Mouse (Mus musculus) G1E (cell line): Measurements from ENCODE around the gene Lhfpl2.

Source experiments
- CTCF ChIP-seq: IDR thresholded peaks from 2 replicates; pipeline ENCODE4 v1.5.1; 2012; ENCODE audit warnings: low read depth, low read length, inconsistent platforms, mixed read lengths
- GATA1 ChIP-seq: IDR thresholded peaks from 2 replicates; pipeline ENCODE4 v1.6.1; 2012; ENCODE audit warnings: borderline replicate concordance, low read length, inconsistent platforms, mixed read lengths
- POLR2AphosphoS5 ChIP-seq: IDR thresholded peaks from 2 replicates; pipeline ENCODE4 v1.6.1; 2012; ENCODE audit warnings: low read depth, low read length, inconsistent platforms; ENCODE audit not compliant: insufficient replicate concordance

DNA sequence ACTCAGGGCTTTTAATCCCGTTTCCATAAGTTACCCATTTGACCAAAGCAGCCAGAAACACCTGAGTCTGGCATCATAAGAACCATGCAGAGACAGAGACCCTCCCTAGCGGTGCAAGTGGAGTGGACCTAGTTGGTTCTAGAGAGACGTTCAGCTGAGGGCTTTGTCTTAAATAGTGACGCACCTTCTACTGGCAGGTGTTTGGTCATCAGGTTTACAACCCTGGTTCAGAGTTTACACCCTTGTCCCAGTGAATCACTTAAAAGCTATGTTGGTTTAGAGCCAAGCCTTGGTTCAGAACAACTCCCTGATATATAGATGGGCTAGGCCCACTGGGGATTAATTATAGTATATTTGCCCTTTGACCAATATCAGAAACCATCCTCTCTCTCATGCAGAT, 135.6 kb downstream of the Lhfpl2 start:
- TF ChIP-seq CTCF (no peak), GATA1 (no peak), POLR2AphosphoS5 (no peak)
